Mouse (Mus musculus) hindbrain, embryonic 13.5 days (tissue): ENCODE results near the gene Unc5c. TPM values are rescaled to one million over a fixed set of nuclear protein-coding genes. Genes with fewer than 3 reads are reported as not detected.
A peak's percentile ranks its signal among the peaks of the same experiment; 100 is the strongest.

Source experiments
- ATAC-seq: fragments of 200-750 bp; cut with Nextera tagmentation; 2 replicates; pipeline ENCODE4 v1.8.0; 2017; ENCODE audit warnings: moderate TSS enrichment; ENCODE audit not compliant: low FRiP score
- H3K27ac ChIP-seq: fragments of 300-500 bp; sonication (generic); 2 replicates; pipeline ENCODE4 v1.5.1; 2015; ENCODE audit warnings: inconsistent platforms, mild to moderate bottlenecking, moderate library complexity
- H3K27me3 ChIP-seq: fragments of 300-500 bp; sonication (generic); 2 replicates; pipeline ENCODE4 v1.6.1; 2015; ENCODE audit warnings: mild to moderate bottlenecking, inconsistent platforms
- H3K36me3 ChIP-seq: fragments of 300-500 bp; sonication (generic); 2 replicates; pipeline ENCODE4 v1.6.1; 2015; ENCODE audit warnings: mild to moderate bottlenecking, inconsistent platforms
- H3K4me1 ChIP-seq: fragments of 300-500 bp; sonication (generic); replicated peaks from 2 replicates; pipeline ENCODE4 v1.6.1; 2015; ENCODE audit warnings: inconsistent platforms
- H3K4me2 ChIP-seq: fragments of 300-500 bp; sonication (generic); 2 replicates; pipeline ENCODE4 v1.6.1; 2015; ENCODE audit warnings: inconsistent platforms, mild to moderate bottlenecking, moderate library complexity
- H3K4me3 ChIP-seq: fragments of 300-500 bp; sonication (generic); 2 replicates; pipeline ENCODE4 v1.5.1; 2015; ENCODE audit warnings: mild to moderate bottlenecking, inconsistent platforms
- H3K9ac ChIP-seq: fragments of 300-500 bp; sonication (generic); 2 replicates; pipeline ENCODE4 v1.6.1; 2015; ENCODE audit warnings: mild to moderate bottlenecking, inconsistent platforms
- H3K9me3 ChIP-seq: fragments of 300-500 bp; sonication (generic); 2 replicates; pipeline ENCODE4 v1.6.1; 2016; ENCODE audit warnings: inconsistent platforms
- WGBS: fragments of 180-500 bp; shearing (Covaris S2); methylation state at CpG from one replicate; pipeline ENCODE4 v1.1.7; 2015; 5-methylcytosine and 5-hydroxymethylcytosine counted together
- polyA plus RNA-seq: library from polyadenylated mRNA; unstranded; fragments of >200 nt; fragmentation: Nextera tagmentation; extraction: Ambion mirVana; gene quantifications from 2 replicates; pipeline ENCODE4 v1.2.1, GENCODE M21; 2015

The Unc5c gene
- polyA plus RNA-seq, 1 experiment from 2014 or later, result 26.3 TPM

GRCm38 (mm10) chr3:141581892-141582214, 116.8 kb downstream of the Unc5c start:
- no peak overlapping the region for H3K9ac ChIP-seq
- no peak; the same call in 1 of the 2 replicates for ATAC-seq
- H3K4me2 ChIP-seq, result no peak overlapping the region
- H3K36me3 ChIP-seq, result no peaks in the 10 kb centered on the region
- H3K27me3 ChIP-seq, result peaks cover 40% of the 10 kb centered on the region
- H3K4me3 ChIP-seq, result no peak overlapping the region
- 0 out of 2 replicates have a peak, but pooled peaks cover 3% of the 10 kb centered on the region for H3K9me3 ChIP-seq
- H3K27ac ChIP-seq, result no peak overlapping the region
- peaks cover 6% of the 10 kb centered on the region; the same call in 1 of the 2 replicates for H3K4me1 ChIP-seq

GRCm38 (mm10) chr3:141583180-141583579, 118.2 kb downstream of the Unc5c start:
- peaks cover 10% of the 10 kb centered on the region; the same call in 1 of the 2 replicates for H3K4me1 ChIP-seq
- H3K9me3 ChIP-seq, result 0 out of 2 replicates have a peak, but pooled peaks cover 3% of the 10 kb centered on the region
- peaks cover 45% of the 10 kb centered on the region for H3K27me3 ChIP-seq
- H3K9ac ChIP-seq, result no peak overlapping the region
- no peak for ATAC-seq
- 94% methylated on average over 1 of the region's 1 CpGs for WGBS
- no peak overlapping the region for H3K4me3 ChIP-seq
- H3K27ac ChIP-seq, result no peak overlapping the region
- H3K36me3 ChIP-seq, result no peaks in the 10 kb centered on the region
- no peak overlapping the region for H3K4me2 ChIP-seq

GRCm38 (mm10) chr3:141589392-141590012, 124.5 kb downstream of the Unc5c start:
- Histone ChIP-seq H3K9ac (no peak overlapping the region), H3K27me3 (peaks cover 40% of the 10 kb centered on the region), H3K36me3 (no peaks in the 10 kb centered on the region), H3K4me2 (no peak overlapping the region), H3K4me1 (peaks cover 15% of the 10 kb centered on the region; the same call in 1 of the 2 replicates), H3K4me3 (no peak overlapping the region), H3K9me3 (no peaks in the 10 kb centered on the region), H3K27ac (no peak overlapping the region)
- no peak for ATAC-seq
- WGBS, result 56% methylated on average over 4 of the region's 4 CpGs

GRCm38 (mm10) chr3:141593249-141593648, 128.2 kb downstream of the Unc5c start:
- ATAC-seq, result no peak
- no peak overlapping the region for H3K27ac ChIP-seq
- no peak overlapping the region for H3K9ac ChIP-seq
- peaks cover 16% of the 10 kb centered on the region for H3K27me3 ChIP-seq
- H3K4me1 ChIP-seq, result peaks cover 9% of the 10 kb centered on the region; the same call in 1 of the 2 replicates
- no peaks in the 10 kb centered on the region for H3K9me3 ChIP-seq
- WGBS, result 66% methylated on average over 5 of the region's 5 CpGs
- no peaks in the 10 kb centered on the region for H3K36me3 ChIP-seq
- H3K4me2 ChIP-seq, result no peak overlapping the region
- no peak overlapping the region for H3K4me3 ChIP-seq

GRCm38 (mm10) chr3:141594120-141594519, 129.1 kb downstream of the Unc5c start:
- Histone ChIP-seq H3K4me3 (no peak overlapping the region), H3K9me3 (no peaks in the 10 kb centered on the region), H3K36me3 (no peaks in the 10 kb centered on the region), H3K4me1 (peaks cover 7% of the 10 kb centered on the region; the same call in 1 of the 2 replicates), H3K4me2 (no peak overlapping the region), H3K27ac (no peak overlapping the region), H3K27me3 (peaks cover 11% of the 10 kb centered on the region), H3K9ac (no peak overlapping the region)
- WGBS, result 87% methylated on average over 5 of the region's 5 CpGs
- ATAC-seq, result no peak

GRCm38 (mm10) chr3:141595073-141595472, 130.1 kb downstream of the Unc5c start:
- no peaks in the 10 kb centered on the region for H3K9me3 ChIP-seq
- H3K4me3 ChIP-seq, result no peak overlapping the region
- ATAC-seq, result no peak
- 20% methylated on average over 3 of the region's 3 CpGs for WGBS
- H3K36me3 ChIP-seq, result no peaks in the 10 kb centered on the region
- H3K4me1 ChIP-seq, result peaks cover 9% of the 10 kb centered on the region
- H3K9ac ChIP-seq, result no peak overlapping the region
- peaks cover 10% of the 10 kb centered on the region for H3K27me3 ChIP-seq
- no peak overlapping the region for H3K27ac ChIP-seq
- H3K4me2 ChIP-seq, result no peak overlapping the region

GRCm38 (mm10) chr3:141596461-141596860, 131.4 kb downstream of the Unc5c start:
- ATAC-seq, result no peak
- H3K4me2 ChIP-seq, result no peak overlapping the region
- 73% methylated on average over 3 of the region's 3 CpGs for WGBS
- no peak overlapping the region for H3K27ac ChIP-seq
- H3K9me3 ChIP-seq, result no peaks in the 10 kb centered on the region
- H3K4me3 ChIP-seq, result no peak overlapping the region
- no peaks in the 10 kb centered on the region for H3K36me3 ChIP-seq
- no peak overlapping the region for H3K9ac ChIP-seq
- H3K27me3 ChIP-seq, result peaks cover 4% of the 10 kb centered on the region; the same call in 1 of the 2 replicates
- peaks cover 23% of the 10 kb centered on the region for H3K4me1 ChIP-seq

- peaks cover 4% of the 10 kb centered on the region; the same call in 1 of the 2 replicates for H3K27me3 ChIP-seq
- H3K9ac ChIP-seq, result no peak overlapping the region
- H3K4me2 ChIP-seq, result no peak overlapping the region
- WGBS, result 58% methylated on average over 1 of the region's 1 CpGs
- ATAC-seq, result no peak
- no peak overlapping the region for H3K4me3 ChIP-seq
- H3K27ac ChIP-seq, result no peak overlapping the region
- H3K9me3 ChIP-seq, result no peaks in the 10 kb centered on the region
- H3K36me3 ChIP-seq, result no peaks in the 10 kb centered on the region
- peaks cover 24% of the 10 kb centered on the region for H3K4me1 ChIP-seq
Observed at GRCm38 (mm10) chr3:141596881-141597280, 131.9 kb downstream of the Unc5c start.

- Histone ChIP-seq H3K4me1 (peaks cover 24% of the 10 kb centered on the region), H3K27ac (no peak overlapping the region), H3K36me3 (no peaks in the 10 kb centered on the region), H3K4me2 (no peak overlapping the region), H3K4me3 (no peak overlapping the region), H3K9ac (no peak overlapping the region), H3K27me3 (peaks cover 4% of the 10 kb centered on the region; the same call in 1 of the 2 replicates), H3K9me3 (no peaks in the 10 kb centered on the region)
- ATAC-seq, result no peak
- 55% methylated on average over 2 of the region's 2 CpGs for WGBS
Observed at GRCm38 (mm10) chr3:141597974-141598373, 133.0 kb downstream of the Unc5c start.

GRCm38 (mm10) chr3:141598936-141599335, 133.9 kb downstream of the Unc5c start:
- Histone ChIP-seq H3K4me2 (no peak overlapping the region), H3K9ac (no peak overlapping the region), H3K4me1 (peaks cover 20% of the 10 kb centered on the region), H3K27ac (no peak overlapping the region), H3K4me3 (no peak overlapping the region), H3K36me3 (no peaks in the 10 kb centered on the region), H3K9me3 (no peaks in the 10 kb centered on the region), H3K27me3 (peaks cover 4% of the 10 kb centered on the region; the same call in 1 of the 2 replicates)
- ATAC-seq, result no peak
- WGBS, result 80% methylated on average over 2 of the region's 2 CpGs

- Histone ChIP-seq H3K9me3 (no peaks in the 10 kb centered on the region), H3K4me2 (peak overlapping the region; percentile 10; the same call in 1 of the 2 replicates), H3K36me3 (no peaks in the 10 kb centered on the region), H3K27ac (peak overlapping the region; percentile 46), H3K4me1 (peaks cover 20% of the 10 kb centered on the region), H3K4me3 (no peak overlapping the region), H3K9ac (no peak overlapping the region), H3K27me3 (no peaks in the 10 kb centered on the region)
- ATAC-seq, result peak; percentile 83
- 8% methylated on average over 6 of the region's 6 CpGs for WGBS
Observed at GRCm38 (mm10) chr3:141601072-141601549, 136.1 kb downstream of the Unc5c start.

- 0 out of 2 replicates have a peak, but pooled peaks cover 2% of the 10 kb centered on the region for H3K4me1 ChIP-seq
- no peak for ATAC-seq
- 63% methylated on average over 1 of the region's 1 CpGs for WGBS
Observed at GRCm38 (mm10) chr3:141616718-141617117, 151.7 kb downstream of the Unc5c start.

GRCm38 (mm10) chr3:141618675-141619074, 153.7 kb downstream of the Unc5c start:
- whole genome bisulfite sequencing, result 69% methylated on average over 1 of the region's 1 CpGs
- H3K27ac ChIP-seq, result no peak overlapping the region
- 0 out of 2 replicates have a peak, but pooled peaks cover 2% of the 10 kb centered on the region for H3K4me1 ChIP-seq
- H3K9me3 ChIP-seq, result no peaks in the 10 kb centered on the region
- H3K4me2 ChIP-seq, result no peak overlapping the region
- no peak for ATAC-seq
- H3K36me3 ChIP-seq, result no peaks in the 10 kb centered on the region
- H3K4me3 ChIP-seq, result no peak overlapping the region
- no peak overlapping the region for H3K9ac ChIP-seq
- H3K27me3 ChIP-seq, result no peaks in the 10 kb centered on the region

More at GRCm38 (mm10) chr3:141616718-141617117, 151.7 kb downstream of the Unc5c start:
- Histone ChIP-seq H3K9ac (no peak overlapping the region), H3K36me3 (no peaks in the 10 kb centered on the region), H3K4me3 (no peak overlapping the region), H3K27ac (no peak overlapping the region), H3K4me2 (no peak overlapping the region), H3K9me3 (no peaks in the 10 kb centered on the region), H3K27me3 (no peaks in the 10 kb centered on the region)
